Mouse (Mus musculus) intestine, embryonic 15.5 days (tissue): ENCODE data around the gene Slit3. TPM values are rescaled to one million over a fixed set of nuclear protein-coding genes. Genes with fewer than 3 reads are reported as not detected.

Experiments used
- ATAC-seq: fragments of 200-750 bp; cut with Nextera tagmentation; 2 replicates; pipeline ENCODE4 v1.8.0; 2017; ENCODE audit warnings: moderate TSS enrichment, moderate library complexity
- H3K27ac ChIP-seq: fragments of 300-500 bp; sonication (generic); 2 replicates; pipeline ENCODE4 v1.5.1; 2015; ENCODE audit warnings: mild to moderate bottlenecking, inconsistent platforms
- H3K27me3 ChIP-seq: fragments of 300-500 bp; sonication (generic); replicated peaks from 2 replicates; pipeline ENCODE4 v1.6.1; 2015; ENCODE audit warnings: inconsistent platforms
- H3K36me3 ChIP-seq: fragments of 300-500 bp; sonication (generic); 2 replicates; pipeline ENCODE4 v1.6.1; 2015; ENCODE audit warnings: inconsistent platforms
- H3K4me1 ChIP-seq: fragments of 300-500 bp; sonication (generic); replicated peaks from 2 replicates; pipeline ENCODE4 v1.6.1; 2015; ENCODE audit warnings: inconsistent platforms
- H3K4me2 ChIP-seq: fragments of 300-500 bp; sonication (generic); replicated peaks from 2 replicates; pipeline ENCODE4 v1.6.1; 2015; ENCODE audit warnings: mild to moderate bottlenecking, inconsistent platforms
- H3K4me3 ChIP-seq: fragments of 300-500 bp; sonication (generic); replicated peaks from 2 replicates; pipeline ENCODE4 v1.5.1; 2015; ENCODE audit warnings: inconsistent platforms
- H3K9ac ChIP-seq: fragments of 300-500 bp; sonication (generic); 2 replicates; pipeline ENCODE4 v1.6.1; 2015; ENCODE audit warnings: inconsistent platforms
- H3K9me3 ChIP-seq: fragments of 300-500 bp; sonication (generic); 2 replicates; pipeline ENCODE4 v1.6.1; 2016; ENCODE audit warnings: inconsistent platforms
- WGBS: fragments of 180-500 bp; shearing (Covaris S2); methylation state at CpG from one replicate; pipeline ENCODE4 v1.1.7; 2015; 5-methylcytosine and 5-hydroxymethylcytosine counted together
- polyA plus RNA-seq: library from polyadenylated mRNA; unstranded; fragments of >200 nt; fragmentation: Nextera tagmentation; extraction: Ambion mirVana; gene quantifications from 2 replicates; pipeline ENCODE4 v1.2.1, GENCODE M21; 2015

Slit3 gene
- polyA plus RNA-seq, 1 experiment from 2014 or later, result 15.9 TPM

DNA sequence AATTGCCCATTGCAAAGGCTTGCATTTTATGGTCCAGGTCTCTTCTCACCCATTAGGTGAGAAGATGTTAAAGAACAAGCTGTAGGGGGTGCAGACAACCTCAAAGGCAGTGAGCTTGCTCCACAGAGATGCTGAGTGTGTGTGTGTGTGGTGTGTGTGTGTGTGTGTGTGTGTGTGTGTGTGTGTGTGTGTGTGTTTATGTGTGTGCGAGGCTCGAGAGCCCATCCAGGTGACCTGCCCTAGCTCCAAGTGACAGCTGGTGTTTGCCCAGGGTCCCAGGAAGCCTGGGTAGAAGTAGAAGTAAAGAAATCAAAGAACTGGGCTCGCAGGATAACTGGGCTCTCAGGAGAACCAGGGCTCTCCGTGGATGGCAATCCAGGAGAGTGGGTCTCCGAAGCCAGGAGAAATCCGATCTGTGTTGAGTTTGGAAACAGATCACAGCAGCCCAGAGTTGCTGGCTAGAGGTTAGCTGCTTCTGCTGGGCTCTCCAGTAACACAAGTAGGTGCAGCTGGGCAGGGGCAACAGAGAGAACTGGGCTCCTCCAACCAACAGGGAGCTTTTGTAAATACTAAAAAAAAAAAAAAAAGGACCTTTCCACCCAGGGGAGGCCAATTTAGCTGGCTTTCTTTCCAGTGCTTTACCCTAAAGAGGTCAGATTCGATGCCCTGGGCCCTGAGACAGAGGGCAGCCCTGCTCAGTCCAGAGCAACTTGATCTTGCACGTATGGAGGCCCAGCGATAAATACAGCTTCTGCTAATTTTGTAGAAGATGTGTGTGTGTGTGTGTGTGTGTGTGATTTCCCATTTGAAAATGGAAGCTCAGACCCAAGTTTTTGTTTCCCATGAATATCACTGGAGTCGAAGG is 204.3 kb downstream of the Slit3 start:
- WGBS, result 49% methylated on average over 10 of the region's 10 CpGs
- H3K9me3 ChIP-seq, result no peaks in the 10 kb centered on the region
- no peak overlapping the region for H3K27ac ChIP-seq
- ATAC-seq, result no peak
- H3K4me2 ChIP-seq, result no peak overlapping the region
- H3K4me3 ChIP-seq, result no peak overlapping the region
- H3K9ac ChIP-seq, result no peak overlapping the region
- no peaks in the 10 kb centered on the region for H3K36me3 ChIP-seq
- H3K27me3 ChIP-seq, result no peaks in the 10 kb centered on the region
- no peaks in the 10 kb centered on the region for H3K4me1 ChIP-seq

DNA sequence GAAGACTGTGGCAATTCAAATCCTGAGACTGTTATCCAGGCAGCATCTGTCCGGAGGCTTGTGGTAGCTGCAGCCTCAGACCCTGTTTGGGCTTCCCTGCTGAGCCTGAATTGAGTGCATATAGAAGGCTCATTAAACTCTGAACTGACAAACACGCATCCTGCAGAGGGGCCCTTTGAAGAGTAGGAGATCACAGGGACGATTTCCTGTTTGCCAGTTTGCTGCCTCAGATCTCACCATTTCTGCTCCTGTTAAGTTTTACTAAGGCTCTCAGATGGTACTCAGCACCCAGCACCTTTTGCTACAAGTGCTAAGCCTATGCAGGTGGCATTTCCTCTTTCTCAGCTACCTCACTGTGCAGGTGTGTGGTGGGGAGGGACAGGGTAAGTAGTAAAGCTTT is 205.3 kb downstream of the Slit3 start:
- Histone ChIP-seq H3K27me3 (no peaks in the 10 kb centered on the region), H3K36me3 (no peaks in the 10 kb centered on the region), H3K27ac (no peak overlapping the region), H3K4me2 (no peak overlapping the region), H3K4me1 (no peaks in the 10 kb centered on the region), H3K9ac (no peak overlapping the region), H3K4me3 (no peak overlapping the region), H3K9me3 (no peaks in the 10 kb centered on the region)
- ATAC-seq, result no peak
- 28% methylated on average over 3 of the region's 3 CpGs for WGBS

DNA sequence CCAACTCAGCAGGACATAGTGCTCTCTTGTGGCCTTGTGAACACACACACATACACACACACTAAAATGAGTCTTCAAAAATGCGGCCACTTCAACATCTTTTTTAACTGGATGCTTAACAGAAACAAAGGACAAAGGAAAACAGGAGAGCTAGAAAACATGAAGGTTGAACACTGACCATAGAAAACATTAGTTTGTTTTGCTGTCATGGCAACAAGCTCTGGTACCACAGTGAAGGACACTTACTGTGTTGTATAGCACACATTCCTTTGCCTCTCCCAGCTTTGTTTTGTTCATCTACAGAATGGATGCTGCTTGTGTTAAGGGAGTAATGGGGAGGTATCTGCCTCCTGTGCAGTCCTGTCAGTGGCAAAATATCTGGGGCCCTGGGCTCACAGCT is 206.9 kb downstream of the Slit3 start:
- ATAC-seq, result no peak
- no peaks in the 10 kb centered on the region for H3K9me3 ChIP-seq
- WGBS, result 91% methylated on average over 1 of the region's 1 CpGs

DNA sequence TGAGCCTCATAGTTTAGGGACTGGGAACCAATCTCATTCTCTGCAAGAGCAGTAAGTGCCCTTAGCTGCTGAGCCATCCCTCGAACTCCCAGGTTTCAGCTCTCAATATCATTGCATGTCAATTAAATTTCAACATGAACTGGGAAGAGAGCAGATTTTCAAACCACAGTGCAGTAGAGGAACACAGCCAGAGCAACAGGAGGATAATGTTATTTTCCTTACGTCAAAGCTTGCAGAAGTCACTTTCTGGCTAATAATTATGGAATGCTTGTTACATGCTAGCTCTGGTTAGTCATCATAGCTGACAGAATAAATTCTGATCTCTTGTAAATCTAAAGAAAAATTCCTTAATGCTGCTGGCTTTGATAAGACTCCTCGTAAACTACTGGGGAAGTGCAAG is 210.5 kb downstream of the Slit3 start:
- H3K27ac ChIP-seq, result no peak overlapping the region
- H3K36me3 ChIP-seq, result no peaks in the 10 kb centered on the region
- H3K9me3 ChIP-seq, result no peaks in the 10 kb centered on the region
- H3K4me1 ChIP-seq, result no peaks in the 10 kb centered on the region
- H3K4me2 ChIP-seq, result no peak overlapping the region
- H3K9ac ChIP-seq, result no peak overlapping the region
- no peak for ATAC-seq
- no peaks in the 10 kb centered on the region for H3K27me3 ChIP-seq
- WGBS, result 54% methylated on average over 3 of the region's 3 CpGs
- no peak overlapping the region for H3K4me3 ChIP-seq

More for the DNA sequence above, 206.9 kb downstream of the Slit3 start:
- no peak overlapping the region for H3K4me2 ChIP-seq
- H3K27ac ChIP-seq, result no peak overlapping the region
- no peaks in the 10 kb centered on the region for H3K27me3 ChIP-seq
- no peak overlapping the region for H3K9ac ChIP-seq
- no peak overlapping the region for H3K4me3 ChIP-seq
- no peaks in the 10 kb centered on the region for H3K36me3 ChIP-seq
- no peaks in the 10 kb centered on the region for H3K4me1 ChIP-seq

DNA sequence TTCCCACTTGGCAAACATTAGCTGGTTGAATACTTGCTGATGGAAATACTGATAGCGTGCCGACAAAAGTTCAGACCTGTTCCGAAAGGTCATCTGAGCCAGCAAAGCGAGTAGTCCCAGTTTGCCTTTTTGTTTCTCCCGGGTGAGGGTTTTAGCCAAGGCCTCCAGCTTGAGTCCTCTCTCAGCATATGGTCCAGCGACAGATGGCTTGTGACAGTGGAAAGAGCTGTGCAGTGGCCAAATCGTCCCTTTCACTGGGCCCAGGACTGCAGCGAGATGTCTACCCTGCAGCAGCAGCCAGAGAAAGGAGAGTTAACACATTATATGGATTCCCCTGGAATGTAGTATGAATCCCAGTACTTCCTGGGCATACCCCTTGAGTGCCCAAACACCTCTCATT is 215.5 kb downstream of the Slit3 start:
- Histone ChIP-seq H3K27me3 (no peaks in the 10 kb centered on the region), H3K36me3 (no peaks in the 10 kb centered on the region), H3K4me3 (no peak overlapping the region), H3K27ac (no peak overlapping the region), H3K4me1 (no peaks in the 10 kb centered on the region), H3K9me3 (no peaks in the 10 kb centered on the region), H3K4me2 (no peak overlapping the region), H3K9ac (no peak overlapping the region)
- ATAC-seq, result no peak
- 77% methylated on average over 8 of the region's 8 CpGs for WGBS

DNA sequence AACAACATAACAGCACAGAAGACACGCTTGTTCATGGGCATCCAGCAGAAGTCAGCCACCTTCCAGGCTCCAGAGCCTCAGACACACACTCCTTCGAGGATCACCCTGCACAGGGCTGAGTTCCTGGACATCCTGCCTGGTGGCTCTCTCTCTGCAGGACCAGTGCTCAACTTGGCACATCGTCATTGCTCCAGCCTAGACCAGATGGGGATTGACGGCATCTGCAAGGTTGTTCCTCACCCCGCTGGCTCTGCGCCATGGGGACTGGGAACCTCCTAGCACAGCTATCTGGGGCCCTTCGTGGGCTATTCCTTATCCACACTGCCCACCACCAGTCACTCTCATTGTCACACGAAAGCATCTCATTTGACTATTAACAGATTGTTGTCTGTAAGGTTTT is 216.5 kb downstream of the Slit3 start:
- Histone ChIP-seq H3K9ac (no peak overlapping the region), H3K27me3 (no peaks in the 10 kb centered on the region), H3K4me1 (no peaks in the 10 kb centered on the region), H3K36me3 (no peaks in the 10 kb centered on the region), H3K9me3 (no peaks in the 10 kb centered on the region), H3K27ac (no peak overlapping the region), H3K4me3 (no peak overlapping the region), H3K4me2 (no peak overlapping the region)
- 76% methylated on average over 8 of the region's 8 CpGs for WGBS
- no peak for ATAC-seq

DNA sequence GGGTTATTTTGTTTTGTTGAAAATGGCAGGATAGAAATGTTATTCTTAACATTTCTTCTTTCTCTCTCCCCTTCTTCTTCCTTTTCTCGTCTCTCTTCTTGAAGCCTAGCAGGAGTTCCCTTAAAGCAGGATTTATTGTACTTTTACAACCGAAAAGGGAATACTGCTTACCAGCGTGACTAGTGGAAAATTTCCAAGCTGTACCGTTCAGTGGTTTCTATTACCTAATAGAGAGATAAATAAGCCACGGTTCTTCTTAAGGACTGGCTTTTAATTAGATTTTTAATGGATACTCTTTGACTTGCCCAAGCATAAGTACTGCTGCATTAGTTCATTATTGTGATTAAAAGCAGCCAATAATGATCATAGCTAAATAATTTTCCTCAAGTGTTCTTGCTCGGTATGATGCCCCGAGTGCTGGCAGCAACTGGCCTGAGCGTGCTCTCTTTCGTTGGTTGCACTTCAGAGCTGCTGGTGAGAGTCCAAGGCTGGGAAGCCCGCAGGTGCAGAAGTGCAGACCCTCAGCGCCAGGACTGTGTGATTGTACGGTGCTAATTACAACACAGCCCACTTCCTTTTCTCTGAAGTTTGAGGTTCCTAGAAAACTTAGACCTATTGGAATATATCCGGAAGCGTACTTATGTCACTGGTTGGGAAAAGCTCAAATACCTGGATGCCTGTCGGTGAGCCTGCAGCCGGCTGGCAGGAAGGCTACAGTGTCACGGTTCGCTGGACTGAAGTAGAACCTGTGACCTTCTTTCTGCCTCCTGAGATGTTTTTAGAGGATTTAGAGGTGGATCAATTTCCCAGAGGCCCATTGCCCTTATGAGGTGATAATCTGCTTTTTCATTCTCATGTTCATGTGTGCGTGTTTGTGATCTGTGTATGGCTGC is 217.1 kb downstream of the Slit3 start:
- no peaks in the 10 kb centered on the region for H3K27me3 ChIP-seq
- no peaks in the 10 kb centered on the region for H3K36me3 ChIP-seq
- H3K4me3 ChIP-seq, result no peak overlapping the region
- no peak overlapping the region for H3K4me2 ChIP-seq
- no peak overlapping the region for H3K27ac ChIP-seq
- no peaks in the 10 kb centered on the region for H3K9me3 ChIP-seq
- H3K4me1 ChIP-seq, result no peaks in the 10 kb centered on the region
- ATAC-seq, result no peak
- no peak overlapping the region for H3K9ac ChIP-seq
- WGBS, result 78% methylated on average over 19 of the region's 19 CpGs

DNA sequence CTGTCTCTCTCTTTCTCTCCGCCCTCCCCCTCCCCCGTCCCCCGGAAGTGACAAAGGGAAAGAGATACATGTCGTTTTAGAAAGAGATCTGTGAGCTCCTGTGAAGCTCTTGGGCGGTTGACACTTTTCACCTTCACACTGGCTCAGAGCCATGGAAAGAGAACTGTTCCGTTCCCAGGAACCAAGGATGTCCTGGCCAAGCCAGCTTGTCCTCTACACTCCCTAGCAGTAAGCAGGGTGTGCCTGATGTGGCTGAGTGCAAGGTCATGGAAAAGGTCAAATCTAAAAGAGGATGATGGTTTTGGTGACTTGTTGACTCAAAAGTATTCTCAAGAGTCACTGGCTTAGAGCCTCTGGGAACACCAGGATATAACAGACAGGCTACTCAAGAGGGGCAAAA is 219.7 kb downstream of the Slit3 start:
- no peak overlapping the region for H3K9ac ChIP-seq
- H3K4me2 ChIP-seq, result no peak overlapping the region
- H3K27me3 ChIP-seq, result no peaks in the 10 kb centered on the region
- H3K9me3 ChIP-seq, result no peaks in the 10 kb centered on the region
- 70% methylated on average over 6 of the region's 6 CpGs for WGBS
- no peaks in the 10 kb centered on the region for H3K36me3 ChIP-seq
- H3K4me3 ChIP-seq, result no peak overlapping the region
- no peak for ATAC-seq
- no peaks in the 10 kb centered on the region for H3K4me1 ChIP-seq
- H3K27ac ChIP-seq, result no peak overlapping the region

DNA sequence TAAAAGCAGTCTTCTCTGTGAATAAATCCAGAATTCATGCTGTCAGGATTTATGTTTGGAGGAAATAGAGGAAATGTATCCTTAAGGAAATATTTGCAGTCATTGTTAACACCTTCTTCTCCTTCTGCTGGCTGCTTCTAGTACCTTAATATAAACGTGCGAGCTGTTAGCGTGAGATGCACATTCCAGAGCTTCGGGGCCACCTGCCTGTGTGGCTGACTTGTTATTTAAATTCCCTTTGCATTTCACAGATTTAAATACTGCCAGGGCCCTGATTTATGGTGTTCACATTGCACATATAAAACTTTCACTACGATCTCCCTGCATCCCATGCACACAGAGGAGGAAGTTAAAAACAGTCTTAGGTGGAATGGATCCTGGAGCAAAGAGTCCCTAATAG is 221.5 kb downstream of the Slit3 start:
- Histone ChIP-seq H3K27me3 (no peaks in the 10 kb centered on the region), H3K4me1 (no peaks in the 10 kb centered on the region), H3K9ac (no peak overlapping the region), H3K4me2 (no peak overlapping the region), H3K4me3 (no peak overlapping the region), H3K27ac (no peak overlapping the region), H3K36me3 (no peaks in the 10 kb centered on the region), H3K9me3 (no peaks in the 10 kb centered on the region)
- no peak for ATAC-seq
- 34% methylated on average over 5 of the region's 5 CpGs for WGBS

DNA sequence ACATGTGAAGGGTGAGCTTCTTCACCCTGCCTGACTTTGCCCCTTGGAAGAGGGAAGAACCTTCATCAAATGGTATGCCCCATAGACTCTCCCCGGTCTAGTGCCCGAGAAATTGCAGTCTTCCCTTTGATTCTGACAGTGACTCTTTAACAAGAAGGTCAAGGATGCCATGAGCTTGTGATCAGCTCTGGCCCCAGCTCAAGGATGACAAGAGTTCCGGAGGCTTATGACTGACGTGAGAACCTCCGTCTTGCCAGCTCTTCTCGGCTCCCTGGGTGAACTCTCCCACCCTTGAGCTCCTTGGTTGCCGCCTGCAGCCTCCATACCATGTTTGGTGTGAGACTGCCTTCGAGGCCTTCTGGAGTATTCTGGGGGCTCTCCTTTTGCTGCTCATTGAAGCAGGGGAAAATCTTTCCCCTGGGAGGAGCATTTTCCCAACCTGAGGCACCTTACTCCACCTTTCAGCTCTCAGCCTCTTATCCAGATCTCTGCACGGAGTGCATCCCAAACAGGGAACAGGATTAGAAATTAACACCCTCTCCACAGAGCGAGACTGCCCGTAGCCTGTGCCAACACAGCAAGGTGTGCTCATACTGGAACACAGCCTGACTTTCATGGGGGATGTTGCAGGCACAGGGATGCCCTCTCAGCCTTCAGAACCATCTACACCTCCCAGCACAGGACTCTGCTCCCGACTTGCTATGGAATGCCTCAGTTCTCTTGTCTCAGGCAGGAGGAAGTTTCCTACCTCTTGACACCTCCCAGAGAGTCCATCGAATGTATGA is 224.9 kb downstream of the Slit3 start:
- Histone ChIP-seq H3K27ac (no peak overlapping the region), H3K9me3 (no peaks in the 10 kb centered on the region), H3K36me3 (no peaks in the 10 kb centered on the region), H3K9ac (no peak overlapping the region), H3K4me3 (no peak overlapping the region), H3K4me1 (no peaks in the 10 kb centered on the region), H3K4me2 (no peak overlapping the region), H3K27me3 (no peaks in the 10 kb centered on the region)
- 82% methylated on average over 13 of the region's 13 CpGs for WGBS
- ATAC-seq, result no peak

DNA sequence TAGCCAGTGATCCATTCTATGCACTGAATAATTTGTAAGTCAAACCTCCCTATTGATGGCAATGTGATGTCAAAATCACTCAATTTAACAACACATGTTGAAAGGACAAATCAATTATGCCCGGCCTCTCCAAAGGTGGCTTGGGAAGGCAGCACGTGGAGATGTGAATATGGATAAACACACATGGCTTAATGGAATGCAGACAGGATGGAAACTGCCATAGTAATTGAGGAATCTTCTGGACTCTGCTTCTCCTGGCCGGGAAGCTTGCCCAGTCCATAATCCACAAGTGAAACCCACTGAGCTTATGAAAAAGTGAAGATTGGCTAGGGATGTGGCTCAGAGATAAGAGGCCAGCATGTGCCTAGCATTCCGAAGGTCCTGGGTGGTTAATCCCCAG is 227.1 kb downstream of the Slit3 start:
- WGBS, result 35% methylated on average over 4 of the region's 4 CpGs
- H3K9ac ChIP-seq, result no peak overlapping the region
- no peaks in the 10 kb centered on the region for H3K9me3 ChIP-seq
- no peak overlapping the region for H3K27ac ChIP-seq
- H3K4me3 ChIP-seq, result no peak overlapping the region
- no peak overlapping the region for H3K4me2 ChIP-seq
- H3K4me1 ChIP-seq, result no peaks in the 10 kb centered on the region
- no peak for ATAC-seq
- H3K36me3 ChIP-seq, result no peaks in the 10 kb centered on the region
- H3K27me3 ChIP-seq, result no peaks in the 10 kb centered on the region

DNA sequence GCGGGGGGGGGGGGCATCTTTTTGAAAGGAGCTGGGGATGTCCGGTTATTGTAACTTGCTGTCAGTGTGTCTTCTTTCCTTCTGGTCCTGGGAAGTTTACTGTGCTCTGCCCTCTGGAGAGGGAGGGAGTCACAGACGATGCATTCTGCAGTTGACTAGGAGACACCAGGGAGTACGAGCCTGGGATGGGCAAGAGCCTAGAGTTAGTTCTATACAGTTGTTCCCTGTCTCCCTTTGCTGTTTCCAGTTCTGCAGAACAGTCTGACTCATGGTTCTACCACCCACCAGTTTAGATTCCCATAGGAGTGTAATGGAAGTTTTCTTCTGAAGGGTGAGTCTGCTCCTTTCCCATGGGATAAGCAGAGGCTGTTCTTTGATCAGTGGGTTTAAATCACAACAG is 229.9 kb downstream of the Slit3 start:
- H3K9me3 ChIP-seq, result no peaks in the 10 kb centered on the region
- WGBS, result 37% methylated on average over 4 of the region's 4 CpGs

More for the DNA sequence above, 229.9 kb downstream of the Slit3 start:
- H3K4me2 ChIP-seq, result no peak overlapping the region
- H3K36me3 ChIP-seq, result no peaks in the 10 kb centered on the region
- no peak overlapping the region for H3K27ac ChIP-seq
- ATAC-seq, result no peak
- H3K9ac ChIP-seq, result no peak overlapping the region
- H3K4me3 ChIP-seq, result no peak overlapping the region
- no peaks in the 10 kb centered on the region for H3K4me1 ChIP-seq
- H3K27me3 ChIP-seq, result no peaks in the 10 kb centered on the region
